Mouse (Mus musculus): ENCODE results near the gene Saxo1. TPM values are rescaled to one million over a fixed set of nuclear protein-coding genes. Genes with fewer than 3 reads are reported as not detected.

The Saxo1 gene
- 0.26 TPM for polyA plus RNA-seq (2014; fragmentation: Illumina TruSeq; extraction: RNeasy Lipid Tissue Mini Kit (QIAGEN cat#74804))

DNA sequence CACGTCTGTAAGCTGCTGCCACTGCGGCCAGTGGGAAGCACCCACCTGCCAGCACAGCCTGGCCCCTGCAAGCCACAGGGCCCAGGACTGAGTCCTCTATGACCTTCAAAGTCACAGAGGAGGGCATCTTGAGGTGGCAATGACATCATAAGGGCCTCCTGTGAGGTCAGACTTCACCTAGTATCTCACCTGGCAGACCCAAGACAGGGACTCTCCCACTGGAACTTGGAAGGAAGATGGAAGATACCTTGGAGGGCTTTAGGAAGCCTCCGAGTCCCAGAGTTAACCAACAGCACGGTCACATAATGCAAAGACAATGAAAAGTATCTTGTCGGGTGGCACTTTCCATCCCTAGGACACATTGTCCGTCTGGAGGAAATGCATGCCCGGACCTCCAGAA, at the start of gene Saxo1:
Gene Saxo1, minus strand, starts transcription at position 101 of the 400 bp plus-strand sequence.

DNA sequence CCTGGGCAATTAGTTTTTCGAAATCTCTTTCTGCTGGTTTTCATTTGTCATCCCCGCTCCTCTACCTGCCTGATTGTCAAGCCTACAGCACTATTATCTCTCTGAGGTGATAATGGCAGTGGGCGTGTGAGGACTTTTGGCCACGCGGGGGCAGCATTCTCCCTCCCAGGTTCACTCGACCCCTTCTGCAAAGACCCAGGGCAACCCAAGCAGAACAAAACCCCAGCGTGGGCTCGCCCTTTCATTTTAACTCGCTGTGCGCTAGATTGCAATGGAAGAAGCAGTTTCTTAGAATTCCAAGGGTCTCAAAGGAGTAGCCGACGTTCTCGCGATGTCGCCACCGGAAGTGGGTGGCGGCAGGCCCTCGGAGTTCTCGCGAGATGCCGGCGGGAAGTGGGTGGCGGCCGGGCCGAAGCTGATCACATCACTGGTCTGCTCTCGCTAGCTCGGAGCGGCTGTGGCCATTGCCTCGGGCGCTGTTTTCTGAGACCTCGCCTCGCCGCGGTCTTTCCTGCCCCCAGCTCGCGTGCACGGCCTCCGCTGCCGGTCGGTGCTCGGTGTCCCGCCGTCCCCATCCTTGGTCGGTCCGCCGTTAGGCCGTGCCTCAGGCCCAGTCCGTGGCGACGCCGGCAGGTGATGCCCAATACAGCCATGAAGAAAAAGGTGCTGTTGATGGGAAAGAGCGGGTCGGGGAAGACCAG, 17.3 kb upstream of the Saxo1 start, which contains the start of gene Rraga:
Gene Rraga, plus strand, starts transcription at position 386 of the 701 bp plus-strand sequence.

Other genes with a start within 250 kb of the Saxo1 start
- gene Rraga, start 17.3 kb upstream of the Saxo1 start, polyA plus RNA-seq (2014; fragmentation: Illumina TruSeq; extraction: RNeasy Lipid Tissue Mini Kit (QIAGEN cat#74804)), result 109 TPM
- 40.1 TPM for gene Haus6, start 53.7 kb upstream of the Saxo1 start, polyA plus RNA-seq (2014; fragmentation: Illumina TruSeq; extraction: RNeasy Lipid Tissue Mini Kit (QIAGEN cat#74804))
- gene Plin2, start 111.7 kb upstream of the Saxo1 start, polyA plus RNA-seq (2014; fragmentation: Illumina TruSeq; extraction: RNeasy Lipid Tissue Mini Kit (QIAGEN cat#74804)), result 17.0 TPM
- 91.7 TPM for gene Dennd4c, start 190.2 kb upstream of the Saxo1 start, polyA plus RNA-seq (2014; fragmentation: Illumina TruSeq; extraction: RNeasy Lipid Tissue Mini Kit (QIAGEN cat#74804))

All from ovary, adult 10 weeks (tissue).